Comparison of ENCODE assay signal across 8 mouse cellular contexts in genomic region chr13:82059498-82059897, GRCm38 (mm10).
DNase-seq lines count a peak whose midpoint lies in the region; ATAC-seq lines count a peak whose summit lies in the region.

No protein-coding gene starts in this region.

- H3K4me1 ChIP-seq in kidney, embryonic 14.5 days (ENCODE audit: control insufficient read depth, insufficient read depth, low read length), result peaks cover 3% of the 10 kb centered on the region; the same call in 1 of the 2 replicates
- peaks cover 22% of the 10 kb centered on the region for H3K4me1 ChIP-seq in midbrain, embryonic 13.5 days (replicated peaks)

- H3K4me3 ChIP-seq in kidney, embryonic 14.5 days (ENCODE audit: low read length), result no peak overlapping the region
- H3K4me3 ChIP-seq in midbrain, embryonic 13.5 days (replicated peaks), result no peak overlapping the region

- no peak overlapping the region for H3K27ac ChIP-seq in kidney, embryonic 14.5 days (ENCODE audit: low read depth, low read length)
- no peak overlapping the region for H3K27ac ChIP-seq in midbrain, embryonic 13.5 days

- no peaks in the 10 kb centered on the region for H3K9me3 ChIP-seq in kidney, embryonic 14.5 days (ENCODE audit: control insufficient read depth, low read length)
- H3K9me3 ChIP-seq in midbrain, embryonic 13.5 days, result no peaks in the 10 kb centered on the region

- no peaks in the 10 kb centered on the region for H3K36me3 ChIP-seq in kidney, embryonic 14.5 days (ENCODE audit: control insufficient read depth, insufficient read depth, low read length)
- H3K36me3 ChIP-seq in midbrain, embryonic 13.5 days, result no peaks in the 10 kb centered on the region

- no peak overlapping the region for H3K9ac ChIP-seq in kidney, embryonic 14.5 days (ENCODE audit: low read depth, low read length)
- H3K9ac ChIP-seq in midbrain, embryonic 13.5 days (replicated peaks), result no peak overlapping the region

- no peaks in the 10 kb centered on the region for H3K27me3 ChIP-seq in kidney, embryonic 14.5 days (ENCODE audit: control insufficient read depth, insufficient read depth, low read length)
- H3K27me3 ChIP-seq in midbrain, embryonic 13.5 days, result no peaks in the 10 kb centered on the region

- DNase-seq in layer of hippocampus, postnatal 10 days (ENCODE audit: low spot score in 2 of 2), result peak; percentile 19 to 29
- DNase-seq in layer of hippocampus, adult 9-10 months (ENCODE audit: low spot score), result no peak
- DNase-seq in cerebellum, adult 8-10 months, result peak; percentile 1
- DNase-seq in heart, adult 8-10 months (ENCODE audit: low spot score), result peak; percentile 45
- no peak for DNase-seq in thymus, postnatal 4 days
- DNase-seq in layer of hippocampus, adult 9-11 months, result no peak

- H3K4me2 ChIP-seq in kidney, embryonic 14.5 days (replicated peaks; ENCODE audit: low read depth, low read length), result no peak overlapping the region
- H3K4me2 ChIP-seq in midbrain, embryonic 13.5 days (replicated peaks), result no peak overlapping the region

- 26% methylated on average over 5 of the region's 5 CpGs for WGBS in kidney, embryonic 14.5 days
- 36% methylated on average over 5 of the region's 5 CpGs for WGBS in midbrain, embryonic 13.5 days

- peak; percentile 52; the same call in 1 of the 2 replicates for ATAC-seq in kidney, embryonic 14.5 days (ENCODE audit: low FRiP score, low TSS enrichment)
- peak; percentile 80 for ATAC-seq in midbrain, embryonic 13.5 days

Comparison
In these comparisons a context has a peak if more than half of its experiments do, and no peak if none do; other contexts are left out.
1. DNase-seq: peak in layer of hippocampus, postnatal 10 days (2 of 2), cerebellum, adult 8-10 months (single experiment) and heart, adult 8-10 months (single experiment); none in layer of hippocampus, adult 9-10 months (single experiment), thymus, postnatal 4 days (single experiment) and layer of hippocampus, adult 9-11 months (single experiment).